Mouse (Mus musculus) mature B cell (primary cell): ENCODE measurements around the gene Cacng2.
"Not testable (repeated sequence)": the region's sequence is repeated elsewhere in the genome, so short reads cannot be mapped to it uniquely, and the experiment has no call there.

Experiments used
- in situ Hi-C: fragments of 300-500 bp; cut with MboI; formaldehyde crosslinking; loops from 2 replicates; pipeline ENCODE4 v1.14.3; 2019

Cacng2 gene

DNA sequence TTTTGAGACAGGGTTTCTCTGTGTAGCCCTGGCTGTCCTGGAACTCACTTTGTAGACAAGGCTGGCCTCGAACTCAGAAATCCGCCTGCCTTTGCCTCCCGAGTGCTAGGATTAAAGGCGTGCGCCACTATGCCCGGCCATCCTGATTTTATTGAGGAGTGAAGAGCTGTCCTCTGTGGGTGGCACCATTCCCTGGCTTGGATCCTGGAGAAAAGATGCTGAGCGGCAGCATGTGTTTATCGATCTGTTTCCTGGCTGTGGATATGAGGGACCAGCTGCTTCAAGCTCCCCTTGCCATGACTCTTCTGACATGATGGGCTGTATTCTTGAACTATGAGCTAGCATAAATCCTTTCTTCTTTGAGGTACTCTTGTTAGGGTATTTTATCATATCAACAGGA is 111.6 kb downstream of the Cacng2 start:
- in situ Hi-C loops, result not testable (repeated sequence)

DNA sequence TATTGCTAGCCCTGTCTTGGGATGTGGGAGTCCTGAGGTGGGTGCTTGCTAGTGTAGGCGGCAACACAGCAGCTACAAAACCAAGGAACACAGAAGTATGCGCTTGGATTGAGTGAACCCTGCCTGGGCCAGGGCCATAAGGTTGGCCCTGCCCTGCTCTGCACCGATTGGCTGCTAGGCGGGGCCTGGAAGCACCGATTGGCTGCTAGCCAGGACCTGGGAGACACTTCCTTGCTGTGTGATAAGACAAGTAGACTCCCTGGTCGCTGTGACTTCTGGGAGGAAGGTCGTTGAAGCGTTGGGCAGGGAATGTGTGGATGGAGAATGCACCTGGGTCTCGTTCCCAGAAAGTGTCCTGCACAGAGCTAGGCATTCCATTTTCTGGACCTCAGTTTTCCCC is 115.9 kb downstream of the Cacng2 start:
- in situ Hi-C loops, result no loop called here

DNA sequence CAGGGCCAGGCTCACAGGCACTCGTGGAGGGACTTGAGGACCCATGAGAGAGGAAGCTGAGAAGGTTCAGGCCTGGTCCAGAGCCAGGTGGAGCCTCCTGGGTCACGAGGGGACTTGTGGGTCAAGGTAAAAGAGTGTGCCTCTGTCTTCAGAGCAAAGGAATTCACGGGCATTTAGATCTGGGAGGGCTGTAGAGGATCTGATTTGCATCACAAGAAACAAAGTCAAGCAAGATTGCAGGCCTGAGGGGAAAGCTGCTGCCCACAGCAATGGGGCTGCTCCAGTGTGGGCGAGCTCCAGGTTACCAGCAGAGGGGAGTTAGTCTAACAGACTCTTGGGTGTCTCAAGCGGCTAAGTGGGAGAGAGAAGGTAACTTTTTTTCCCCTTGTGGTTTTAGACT is 118.4 kb downstream of the Cacng2 start:
- in situ Hi-C loops, result no loop called here

DNA sequence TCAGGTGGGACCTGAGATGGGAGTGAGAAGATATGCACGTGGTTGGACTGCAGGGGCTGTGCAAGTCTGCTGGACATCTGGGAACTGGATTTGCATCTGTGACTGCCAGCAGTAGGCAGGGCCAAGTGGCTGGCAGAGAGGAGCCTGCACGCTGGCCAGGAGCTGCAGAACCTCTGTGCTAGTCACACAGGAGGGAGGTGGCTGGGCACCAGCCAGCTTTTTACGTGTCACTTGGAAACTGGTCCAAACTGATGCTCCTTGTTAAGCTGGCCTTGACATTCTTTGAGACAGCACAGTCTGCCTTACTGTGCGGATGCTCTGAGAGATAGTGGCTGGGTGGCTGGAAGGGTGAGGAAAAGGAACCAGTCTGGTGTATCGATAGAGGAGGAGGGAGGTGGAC is 131.3 kb downstream of the Cacng2 start:
- in situ Hi-C loops, result no loop called here

DNA sequence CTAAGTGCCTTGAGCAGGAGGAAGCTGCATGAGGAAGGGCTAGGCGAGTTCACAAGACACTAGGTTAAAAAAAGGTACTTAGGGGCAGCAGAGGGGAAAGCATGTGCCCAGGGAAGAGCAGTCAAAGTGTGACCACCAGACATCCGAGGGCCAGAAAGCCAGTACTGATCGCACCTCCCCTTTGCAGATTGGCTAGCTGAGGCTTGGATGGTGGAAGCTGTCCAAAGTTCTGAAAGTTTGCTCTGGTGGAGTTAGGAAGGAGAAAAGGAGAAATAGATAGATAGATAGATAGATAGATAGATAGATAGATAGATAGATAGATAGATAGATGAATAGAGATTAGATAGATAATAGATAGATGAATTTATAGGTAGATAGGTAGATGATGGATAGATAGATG is 136.4 kb downstream of the Cacng2 start:
- in situ Hi-C loops, result no loop called here

DNA sequence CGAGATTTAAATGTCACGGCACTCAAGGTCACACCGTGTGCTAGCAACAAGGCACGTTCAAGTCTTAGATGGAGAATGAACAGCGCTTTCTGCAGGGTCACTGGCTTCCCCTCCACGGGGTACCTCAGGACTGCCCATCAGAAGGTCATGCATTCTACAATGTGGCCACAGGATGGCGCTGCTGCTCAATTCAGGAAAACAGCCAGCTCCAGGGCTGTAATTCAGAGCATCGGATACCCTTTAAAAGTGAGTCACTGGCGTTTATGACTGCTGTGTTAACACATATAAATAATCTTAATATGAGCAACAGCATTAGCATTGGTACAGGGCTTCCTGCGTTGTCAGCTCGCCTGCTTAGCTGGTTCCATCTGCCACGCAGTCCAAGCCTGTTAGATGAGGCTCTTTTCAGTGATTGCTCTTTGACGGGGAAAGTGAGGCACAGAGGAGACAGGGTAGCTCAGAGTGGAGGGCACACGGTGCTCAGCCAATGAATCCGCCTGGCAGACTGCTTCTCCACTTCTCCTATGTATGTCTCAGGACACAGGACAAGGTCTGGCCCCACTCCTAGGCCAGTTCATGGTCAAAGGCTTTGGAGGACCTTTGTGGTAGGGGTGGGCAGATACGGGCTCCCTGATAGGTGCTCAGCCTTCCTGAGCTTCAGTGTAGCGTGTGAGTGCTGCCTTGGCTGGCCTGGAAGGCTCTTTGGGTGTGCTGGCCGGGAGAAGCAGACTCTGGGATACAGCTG is 137.5 kb downstream of the Cacng2 start:
- in situ Hi-C loops, result no loop called here

DNA sequence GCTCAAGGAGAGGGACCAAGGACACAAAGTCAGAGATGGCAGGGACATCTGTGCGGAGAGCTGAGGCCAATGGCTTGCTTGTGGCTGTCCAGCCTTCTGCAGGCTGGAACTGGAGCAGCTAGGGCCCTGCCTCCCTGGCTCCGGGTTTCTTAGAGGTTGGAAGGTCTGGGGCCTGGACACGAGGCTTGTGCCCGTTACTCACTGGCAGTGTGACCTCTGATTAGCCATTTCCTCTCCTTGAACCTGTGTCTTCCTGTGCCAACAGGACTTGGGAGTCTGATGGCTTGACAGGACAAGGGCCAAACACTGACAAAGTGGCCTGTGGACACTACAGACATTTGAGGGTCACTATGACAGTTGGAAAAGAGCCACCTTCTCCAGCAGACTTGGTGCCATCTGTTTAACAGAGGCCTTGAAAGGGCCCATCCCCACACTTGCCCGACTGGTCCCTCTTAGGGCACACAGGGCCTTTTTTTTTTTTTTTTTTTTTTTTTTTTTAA is 138.6 kb downstream of the Cacng2 start:
- in situ Hi-C loops, result no loop called here

DNA sequence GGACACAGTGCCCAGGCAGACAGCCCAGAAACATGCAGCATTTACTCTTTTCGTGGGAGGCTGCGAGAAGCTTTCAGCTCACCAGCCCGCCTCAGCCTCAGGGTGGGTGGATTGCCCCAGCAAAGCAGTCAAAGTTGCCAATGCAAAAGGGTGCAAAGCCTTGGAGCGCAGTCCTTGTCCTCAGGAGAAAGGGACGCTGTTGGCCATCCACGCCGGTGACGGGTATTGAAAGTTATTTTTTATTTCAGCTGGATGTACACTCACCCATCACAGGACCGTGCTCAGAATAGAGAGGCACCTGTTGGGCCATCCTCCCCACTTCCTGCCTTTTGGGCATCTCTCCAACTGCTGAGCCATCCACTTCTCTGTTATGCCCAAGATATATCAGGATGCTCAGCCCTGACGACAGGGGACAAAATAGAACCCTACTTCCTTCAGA is 140.4 kb downstream of the Cacng2 start:
- in situ Hi-C loops, result no loop called here

DNA sequence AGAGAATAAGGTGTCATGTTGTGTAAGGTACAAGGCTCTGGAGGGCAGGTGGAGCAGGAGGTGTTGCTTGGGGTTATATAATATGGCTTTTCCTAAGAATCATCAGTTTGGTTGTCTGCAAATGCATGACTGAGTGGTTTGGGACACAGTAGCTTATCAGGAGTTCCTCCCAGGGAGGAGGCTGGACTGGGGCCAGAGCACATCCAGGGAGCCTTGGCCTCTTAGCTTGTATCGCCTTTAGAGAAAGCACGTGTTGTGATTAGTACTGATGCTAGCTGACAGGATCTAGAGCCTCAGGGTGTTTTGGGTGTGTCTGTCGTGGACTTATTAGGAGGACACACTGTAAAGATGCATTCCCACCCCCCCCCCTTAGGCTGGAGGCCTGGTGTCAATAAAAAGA is 142.2 kb downstream of the Cacng2 start:
- in situ Hi-C loops, result no loop called here

DNA sequence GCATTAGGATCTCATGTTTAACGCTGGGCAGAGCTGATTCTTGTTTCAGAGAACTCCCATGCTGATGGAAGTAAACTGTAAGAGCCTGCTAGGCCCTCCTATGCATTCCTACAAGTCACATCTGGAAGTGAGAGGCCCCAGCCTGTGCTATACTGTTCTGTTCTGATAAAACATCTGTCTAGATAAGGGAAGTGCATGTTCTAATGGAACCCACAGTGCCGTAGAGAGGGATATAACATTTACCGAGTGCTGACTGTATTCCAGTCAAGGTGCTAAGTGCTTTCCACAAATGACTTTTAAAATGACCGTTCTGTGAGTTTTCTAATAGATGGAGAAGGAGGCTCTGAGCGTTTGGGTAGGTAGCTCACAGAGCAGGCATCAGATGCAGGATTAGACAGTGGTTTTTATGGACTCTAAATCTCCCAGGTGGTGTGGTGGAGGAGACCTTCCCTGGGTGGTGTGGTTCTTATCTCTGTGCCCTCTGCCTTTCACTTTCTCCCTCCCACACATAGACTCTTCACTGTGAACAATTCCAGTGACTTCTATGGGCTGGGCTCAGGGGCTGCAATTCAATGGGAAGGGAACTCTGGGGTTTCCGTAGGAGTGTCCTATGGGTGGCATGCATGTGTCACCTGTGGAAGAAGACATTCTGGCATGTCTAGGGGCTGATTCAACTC is 145.5 kb downstream of the Cacng2 start:
- in situ Hi-C loops, result no loop called here

DNA sequence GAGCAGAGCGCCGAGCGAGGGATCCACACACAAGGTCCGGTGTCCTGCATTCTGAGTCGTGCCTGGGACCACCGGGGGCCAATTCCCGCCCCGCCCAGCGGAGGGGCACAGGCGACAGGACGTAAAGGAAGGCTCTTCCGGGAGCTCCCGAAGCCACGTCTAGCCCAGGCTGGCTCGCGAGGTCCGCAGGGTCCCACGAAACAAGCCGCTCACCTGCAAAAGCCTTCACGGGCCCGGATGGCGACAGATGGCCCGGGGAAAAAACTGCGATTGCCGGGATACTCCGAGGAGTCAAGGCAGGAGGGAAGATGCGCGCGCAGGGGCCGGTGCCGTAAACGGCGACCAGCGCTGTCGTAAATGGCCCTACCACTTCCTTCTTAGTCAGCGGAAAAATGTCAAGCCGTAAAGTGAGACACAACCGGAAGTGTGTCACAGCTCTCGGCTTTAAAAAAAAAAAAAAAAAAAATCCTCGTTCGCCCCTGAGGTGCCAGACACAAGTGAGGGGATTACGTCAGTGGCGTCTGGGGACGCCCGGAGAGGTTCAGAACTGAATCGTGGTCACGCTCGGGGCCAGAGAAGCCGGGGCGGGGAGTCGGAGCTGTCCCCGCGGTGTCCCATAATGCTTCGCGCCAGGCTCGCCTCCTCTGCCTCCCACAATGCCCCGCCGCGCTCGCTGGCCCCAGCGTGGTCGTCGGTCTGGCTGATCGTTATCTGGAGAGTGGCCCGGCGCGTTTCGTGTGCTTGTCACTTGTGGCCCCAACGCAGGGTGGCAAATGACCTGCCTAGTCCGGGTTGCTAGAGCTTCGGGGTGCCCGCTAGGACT is 149.1 kb downstream of the Cacng2 start, which contains the start of gene Eif3d:
Gene Eif3d (minus strand): TSS at position 344 of the 823 bp plus-strand sequence.
- in situ Hi-C loops, result no loop called here

DNA sequence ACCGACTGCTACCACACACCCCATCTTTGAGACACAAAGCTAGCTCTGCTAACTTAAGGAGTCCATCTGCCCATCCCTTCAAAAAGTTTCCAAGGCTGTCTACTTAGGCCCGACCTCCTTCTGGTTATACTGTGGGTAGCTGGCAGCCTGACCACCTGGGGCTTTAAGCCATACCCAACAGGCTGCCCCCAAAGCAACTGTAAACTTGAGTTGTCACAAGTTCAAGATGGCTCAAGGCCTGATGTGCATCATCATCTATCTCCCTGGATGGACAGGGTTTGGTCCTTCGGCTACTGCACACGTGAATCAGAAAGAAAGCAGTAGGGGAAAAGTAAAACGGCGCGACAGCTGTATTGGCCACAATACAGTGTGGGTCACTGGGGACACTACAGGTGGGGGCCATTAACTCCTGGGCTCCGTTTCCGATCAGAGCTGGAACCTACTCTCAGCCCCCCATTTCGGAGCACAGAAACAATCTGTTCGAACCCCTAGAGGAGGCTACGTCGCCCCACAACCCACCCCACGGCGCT is 149.8 kb downstream of the Cacng2 start:
- in situ Hi-C loops, result no loop called here

DNA sequence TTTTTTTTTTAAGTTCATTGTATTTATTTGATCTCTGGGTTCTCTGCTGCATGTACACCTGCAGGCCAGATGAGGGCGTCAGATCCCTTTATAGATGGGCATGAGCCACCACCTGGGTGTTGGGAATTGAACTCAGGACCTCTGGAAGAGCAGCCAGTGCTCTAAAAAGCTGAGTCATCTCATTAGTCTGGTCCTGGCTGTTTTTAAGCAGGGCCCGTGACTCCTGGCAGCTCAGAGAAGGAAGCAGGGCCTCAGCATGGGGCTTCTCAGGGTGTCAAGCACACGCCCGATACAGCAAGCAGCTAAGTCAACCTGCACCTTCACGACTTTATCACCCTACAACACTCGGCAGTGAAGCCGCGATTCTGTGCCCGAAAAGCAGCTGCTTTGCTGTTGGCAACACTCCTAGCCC is 154.7 kb downstream of the Cacng2 start:
- in situ Hi-C loops, result no loop called here

DNA sequence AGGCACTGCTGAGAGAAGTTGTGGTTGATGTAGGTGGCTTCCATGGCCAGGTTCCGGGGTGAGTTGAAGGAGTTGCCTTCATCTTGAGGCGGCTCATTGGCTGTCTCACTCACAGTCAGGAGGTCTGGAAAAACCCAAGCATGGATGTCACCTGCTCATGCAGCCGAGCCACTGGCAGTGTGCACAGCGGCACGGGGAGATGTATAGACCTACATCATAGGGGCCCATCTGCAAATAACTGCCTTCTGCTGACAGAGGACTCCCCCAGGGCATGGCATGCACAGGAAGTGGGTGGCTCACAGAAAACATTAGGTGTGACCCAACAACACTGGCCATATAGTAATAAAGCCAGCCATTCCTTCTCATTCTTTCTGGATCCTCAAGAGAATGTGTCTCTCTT is 157.4 kb downstream of the Cacng2 start:
- in situ Hi-C loops, result no loop called here

DNA sequence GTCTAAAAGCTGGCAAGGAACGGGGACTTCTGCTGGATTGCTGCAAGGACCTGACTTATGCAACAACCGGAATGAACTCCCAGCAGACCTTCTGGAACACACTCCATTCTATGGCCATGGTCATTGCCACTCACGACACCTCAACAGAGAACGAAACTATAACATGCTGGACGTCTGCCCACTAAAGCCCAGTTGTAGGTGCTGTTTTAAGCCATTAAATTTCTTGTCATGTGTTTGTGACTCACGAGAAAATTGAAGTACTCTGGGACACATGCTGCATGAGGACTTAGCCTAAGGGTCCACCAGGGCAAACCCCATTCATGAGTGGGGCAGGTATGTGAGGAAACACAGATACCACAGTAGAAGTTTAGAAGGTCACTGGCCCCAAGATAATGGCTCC is 159.1 kb downstream of the Cacng2 start:
- in situ Hi-C loops, result no loop called here

DNA sequence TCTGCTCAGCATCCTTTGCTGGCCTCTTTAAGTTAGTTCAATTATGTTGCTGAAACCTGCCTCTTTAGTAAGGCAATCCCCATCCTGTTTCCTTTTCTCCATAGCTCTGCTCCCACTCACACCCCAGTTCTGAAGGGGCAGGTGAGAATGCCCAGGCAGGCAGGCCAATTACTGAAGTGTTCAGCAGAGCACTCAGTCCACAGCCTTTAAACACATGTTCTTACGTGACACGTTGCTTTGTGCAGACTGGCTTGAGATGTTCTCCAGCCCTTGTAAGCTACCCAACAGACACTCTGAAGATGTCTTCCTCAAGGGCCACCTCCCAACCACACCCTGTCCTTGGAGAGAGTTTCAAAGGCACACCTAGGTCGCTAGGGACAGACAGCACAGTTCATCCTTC is 161.8 kb downstream of the Cacng2 start:
- in situ Hi-C loops, result no loop called here

DNA sequence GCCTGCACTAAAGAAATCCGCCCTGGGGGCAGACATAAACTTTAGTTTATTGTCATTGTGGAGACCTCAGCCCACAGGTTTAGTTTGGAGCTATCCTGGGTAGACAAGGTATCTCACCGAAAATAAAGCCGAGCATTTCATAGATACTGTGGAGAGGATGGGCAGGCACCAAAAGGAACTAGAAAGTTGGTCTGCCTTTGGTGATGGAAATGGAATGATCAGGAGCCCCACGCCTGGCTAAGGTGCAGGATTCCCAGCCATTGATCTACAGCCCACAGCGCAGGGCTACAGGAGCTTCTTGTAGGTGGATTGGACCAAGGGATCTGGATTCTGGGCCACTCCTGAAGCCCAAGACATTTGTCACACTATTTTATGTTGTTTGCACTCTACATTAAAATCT is 162.2 kb downstream of the Cacng2 start:
- in situ Hi-C loops, result no loop called here

DNA sequence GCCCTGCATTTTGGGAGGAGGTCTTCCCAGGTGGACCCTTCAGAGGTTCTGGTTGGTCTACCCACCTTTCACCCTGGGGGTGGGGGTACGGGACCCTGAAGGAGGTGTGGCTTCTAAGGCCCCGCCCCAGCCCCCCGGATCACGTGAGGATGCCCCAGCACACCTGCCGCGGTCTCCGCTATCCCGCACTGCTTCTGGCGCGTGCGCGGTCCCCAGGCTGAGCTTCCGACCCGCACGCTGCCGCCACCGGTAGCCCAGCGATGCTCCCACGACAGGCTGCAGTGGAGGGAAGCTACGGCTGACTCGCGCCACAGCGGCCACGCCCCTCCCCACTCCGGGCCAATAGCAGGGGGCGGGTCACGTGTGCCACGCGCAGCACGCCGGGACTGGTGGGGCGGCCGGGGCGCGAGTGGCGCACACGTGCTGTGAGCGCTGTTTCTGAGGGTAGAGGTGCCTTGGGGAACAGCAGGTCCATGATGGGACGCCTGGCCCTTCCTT is 163.4 kb downstream of the Cacng2 start, which contains the start of gene Foxred2:
Gene Foxred2 (minus strand): TSS at position 319 of the 498 bp plus-strand sequence.
- in situ Hi-C loops, result no loop called here

DNA sequence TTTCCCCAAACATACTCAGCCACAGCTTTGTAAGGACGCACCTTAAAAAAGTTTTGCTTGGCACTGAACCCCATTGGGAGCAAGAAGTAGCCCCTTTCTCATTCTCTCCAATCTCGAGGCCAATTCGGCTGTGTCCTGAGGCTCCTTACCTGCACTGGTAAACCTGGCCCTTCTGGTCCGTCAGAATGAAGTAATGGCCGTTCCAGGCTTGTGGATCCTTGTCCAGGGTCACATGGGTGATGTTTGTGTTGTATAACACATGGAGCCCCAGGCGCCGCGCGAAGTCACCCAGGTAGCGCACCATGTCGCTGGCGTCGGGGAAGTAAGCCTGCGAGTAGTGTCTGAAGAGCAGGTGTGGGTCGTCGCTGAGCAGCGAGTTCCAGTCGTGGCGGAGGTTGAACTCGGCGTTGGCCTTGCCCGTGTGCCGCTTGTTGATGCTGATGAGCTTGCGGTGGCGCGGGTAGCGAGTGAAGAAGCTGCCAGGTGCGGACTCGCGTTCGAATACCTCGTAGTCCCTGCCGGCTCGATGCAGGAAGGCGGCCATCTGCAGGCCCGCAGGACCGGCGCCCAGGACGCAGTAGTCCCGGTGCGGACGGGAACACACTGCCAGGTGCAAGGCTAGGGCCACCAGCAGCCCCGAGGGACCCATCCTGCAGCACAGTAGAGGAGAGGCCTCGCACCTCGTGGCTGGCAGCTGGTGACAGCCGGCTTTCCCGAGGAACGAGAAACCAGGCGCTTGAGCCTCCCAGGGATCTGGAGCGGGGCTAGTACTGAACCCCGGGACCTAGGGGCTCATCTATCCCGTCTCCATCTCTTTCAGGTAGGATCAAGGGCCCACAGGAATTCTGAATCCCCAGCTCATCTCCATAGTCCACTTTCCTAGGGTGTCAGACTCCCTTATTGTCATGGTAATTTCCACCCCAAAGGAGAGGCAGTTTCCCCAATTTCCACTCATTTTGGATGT is 164.1 kb downstream of the Cacng2 start:
- in situ Hi-C loops, result no loop called here

DNA sequence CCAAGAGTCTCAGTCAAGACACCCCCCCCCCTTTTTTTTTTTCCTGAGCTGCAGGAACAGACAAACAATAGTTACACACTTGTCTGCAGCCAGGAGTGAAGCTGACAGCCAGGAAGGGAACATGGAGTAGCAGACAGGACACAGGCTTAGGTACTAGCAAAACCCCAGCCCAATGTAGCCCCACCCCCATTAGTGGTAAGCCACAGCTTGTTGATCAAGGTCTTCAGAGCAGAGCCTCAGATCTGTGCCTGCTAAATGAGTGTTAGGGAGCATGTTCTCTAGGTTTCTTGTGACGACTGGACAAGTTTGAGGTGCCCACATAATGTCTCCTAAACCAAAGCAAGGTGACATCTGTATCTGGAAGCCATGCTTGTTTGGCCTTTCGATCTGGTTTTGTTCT is 165.5 kb downstream of the Cacng2 start:
- in situ Hi-C loops, result no loop called here

DNA sequence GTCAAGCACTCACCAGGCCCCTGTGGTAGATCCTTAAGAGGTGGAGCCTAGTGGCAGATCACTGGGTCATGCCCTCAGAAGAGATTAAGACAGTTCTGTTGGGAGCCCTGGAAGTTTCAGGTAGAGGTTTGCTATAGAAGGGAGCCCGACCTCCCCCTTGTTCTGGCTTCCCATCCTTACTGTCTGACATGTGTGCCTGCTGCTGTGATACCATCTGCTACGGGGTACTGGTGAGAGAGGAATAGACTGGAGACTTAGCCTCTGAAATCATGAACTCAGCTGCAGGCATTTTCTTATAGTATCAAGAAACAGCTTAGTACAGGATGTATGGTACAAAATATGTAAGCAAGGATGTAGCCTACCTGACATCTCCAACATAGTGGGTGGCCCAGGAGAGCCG is 166.9 kb downstream of the Cacng2 start:
- in situ Hi-C loops, result no loop called here
